Mouse (Mus musculus) natural killer cell, adult 2 months (primary cell): ENCODE measurements around the gene Prpsap2.

Experiments
- DNase-seq, 2 experiments: peaks; one replicate each; pipeline ENCODE4 v3.0.0; 2022; ENCODE audit warnings: low spot score in 2 of 2

The Prpsap2 gene

GRCm38 (mm10) chr11:61715130-61715529, 46.8 kb downstream of the Prpsap2 start:
- no peak for DNase-seq

GRCm38 (mm10) chr11:61714346-61715117, 47.4 kb downstream of the Prpsap2 start:
- DNase-seq, result peak; percentile 64 to 77

- DNase-seq, result peak in 1 of 2 experiments; percentile 13
Measured at GRCm38 (mm10) chr11:61713157-61713855, 48.6 kb downstream of the Prpsap2 start.

GRCm38 (mm10) chr11:61708928-61709327, 53.0 kb downstream of the Prpsap2 start:
- no peak for DNase-seq

GRCm38 (mm10) chr11:61706232-61706631, 55.7 kb downstream of the Prpsap2 start:
- DNase-seq, result no peak

GRCm38 (mm10) chr11:61705581-61705980, 56.3 kb downstream of the Prpsap2 start:
- DNase-seq, result no peak

GRCm38 (mm10) chr11:61702494-61702893, 59.4 kb downstream of the Prpsap2 start:
- DNase-seq, result no peak

- DNase-seq, result no peak
Measured at GRCm38 (mm10) chr11:61701696-61702095, 60.2 kb downstream of the Prpsap2 start.

GRCm38 (mm10) chr11:61699933-61700332, 62.0 kb downstream of the Prpsap2 start:
- DNase-seq, result no peak

GRCm38 (mm10) chr11:61699460-61699859, 62.4 kb downstream of the Prpsap2 start:
- DNase-seq, result no peak

- no peak for DNase-seq
Measured at GRCm38 (mm10) chr11:61698852-61699251, 63.0 kb downstream of the Prpsap2 start.

- no peak for DNase-seq
Measured at GRCm38 (mm10) chr11:61692996-61693395, 68.9 kb downstream of the Prpsap2 start.

- DNase-seq, result no peak
Measured at GRCm38 (mm10) chr11:61687595-61687994, 74.3 kb downstream of the Prpsap2 start.

- no peak for DNase-seq
Measured at GRCm38 (mm10) chr11:61686906-61687453, 74.9 kb downstream of the Prpsap2 start.

- no peak for DNase-seq
Measured at GRCm38 (mm10) chr11:61686141-61686540, 75.7 kb downstream of the Prpsap2 start.

- no peak for DNase-seq
Measured at GRCm38 (mm10) chr11:61685119-61685725, 76.7 kb downstream of the Prpsap2 start.

- peak; percentile 82 to 87 for DNase-seq
Measured at GRCm38 (mm10) chr11:61683907-61684731, 77.8 kb downstream of the Prpsap2 start, which contains the start of gene Fam83g. Fam83g (plus strand) TSS chr11:61684091.
